Mouse (Mus musculus) heart, embryonic 10.5 days (tissue): ENCODE measurements around the gene Gm11487. TPM values are rescaled to one million over a fixed set of nuclear protein-coding genes. Genes with fewer than 3 reads are reported as not detected.
"Not testable (repeated sequence)": the region's sequence is repeated elsewhere in the genome, so short reads cannot be mapped to it uniquely, and the experiment has no call there.

Experiments used
- DNase-seq: peaks from one replicate; pipeline ENCODE4 v3.0.0-alpha.2; 2017; ENCODE audit warnings: low spot score
- H3K27ac ChIP-seq: fragments of 300-500 bp; sonication (generic); 2 replicates; pipeline ENCODE4 v1.5.1; 2016; ENCODE audit warnings: mild to moderate bottlenecking
- H3K27me3 ChIP-seq: fragments of 300-500 bp; sonication (generic); 2 replicates; pipeline ENCODE4 v1.6.1; 2016; ENCODE audit warnings: mild to moderate bottlenecking; ENCODE audit not compliant: poor library complexity, insufficient read depth, severe bottlenecking
- H3K36me3 ChIP-seq: fragments of 300-500 bp; sonication (generic); 2 replicates; pipeline ENCODE4 v1.6.1; 2016; ENCODE audit warnings: mild to moderate bottlenecking, moderate library complexity
- H3K4me1 ChIP-seq: fragments of 300-500 bp; sonication (generic); 2 replicates; pipeline ENCODE4 v1.6.1; 2016; ENCODE audit warnings: mild to moderate bottlenecking
- H3K4me3 ChIP-seq: fragments of 300-500 bp; sonication (generic); 2 replicates; pipeline ENCODE4 v1.5.1; 2016; ENCODE audit warnings: mild to moderate bottlenecking, moderate library complexity
- H3K9me3 ChIP-seq: fragments of 300-500 bp; sonication (generic); 2 replicates; pipeline ENCODE4 v1.6.1; 2016; ENCODE audit warnings: mild to moderate bottlenecking, moderate library complexity
- WGBS: fragments of 180-500 bp; shearing (Covaris S2); methylation state at CpG from one replicate; pipeline ENCODE4 v1.1.7; 2016; 5-methylcytosine and 5-hydroxymethylcytosine counted together
- polyA plus RNA-seq: library from polyadenylated mRNA; unstranded; fragments of >200 nt; fragmentation: Nextera tagmentation; extraction: Ambion mirVana; gene quantifications from 2 replicates; pipeline ENCODE4 v1.2.1, GENCODE M21; 2016

The Gm11487 gene
- polyA plus RNA-seq, result not detected in 2 replicates

DNA sequence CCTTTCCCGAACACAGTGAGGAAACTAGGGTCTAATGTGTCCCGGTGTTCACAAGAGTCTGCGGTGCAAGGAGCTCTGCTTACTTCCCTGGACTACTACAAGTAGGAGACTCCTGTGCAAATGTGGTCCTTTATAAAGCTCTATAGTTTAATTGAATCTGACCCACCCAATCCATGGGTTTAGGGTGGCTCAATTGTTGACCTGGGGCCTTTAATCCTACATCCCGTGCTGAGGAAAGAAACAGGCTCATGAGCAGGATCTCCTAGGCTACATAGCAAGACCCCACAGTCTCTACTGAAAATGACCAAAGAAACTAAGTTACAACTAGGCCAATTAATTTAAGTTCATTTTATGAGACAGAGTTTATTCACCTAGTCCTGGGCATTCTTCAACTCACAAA, at the start of gene Gm11487:
Gene Gm11487 (minus strand): TSS at position 101 of the 400 bp plus-strand sequence.
- not testable (repeated sequence) for H3K4me1 ChIP-seq, H3K4me3 ChIP-seq, H3K27me3 ChIP-seq, DNase-seq, H3K9me3 ChIP-seq, H3K36me3 ChIP-seq, H3K27ac ChIP-seq
- WGBS, result 83% methylated on average over 4 of the region's 4 CpGs

DNA sequence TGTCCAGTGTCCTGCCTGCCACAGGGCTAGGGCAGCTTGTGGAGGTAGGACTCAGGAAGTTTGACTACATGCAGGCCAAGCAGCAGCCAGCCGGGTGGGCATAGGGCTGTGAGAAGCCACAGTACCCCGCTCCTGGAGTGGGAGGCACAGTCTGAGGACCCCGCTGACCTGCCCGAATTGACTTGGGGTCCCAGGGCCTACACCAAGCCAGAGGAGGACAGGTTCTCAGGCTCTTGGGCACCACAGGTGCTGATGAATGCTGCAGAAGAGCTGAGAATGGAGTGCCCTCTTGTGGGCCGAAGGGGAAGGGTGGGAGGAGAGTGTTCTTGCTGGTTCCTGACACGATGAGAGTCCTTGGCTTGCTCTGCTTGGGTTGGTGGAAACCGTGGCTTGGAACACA, 39.8 kb upstream of the Gm11487 start:
- no peak for DNase-seq
- 55% methylated on average over 7 of the region's 7 CpGs for WGBS
- Histone ChIP-seq H3K27ac (no peak overlapping the region), H3K9me3 (no peaks in the 10 kb centered on the region), H3K4me1 (no peaks in the 10 kb centered on the region), H3K27me3 (no peaks in the 10 kb centered on the region), H3K4me3 (no peak overlapping the region), H3K36me3 (no peaks in the 10 kb centered on the region)

GRCm38 (mm10) chr4:73442568-73442967, 37.7 kb upstream of the Gm11487 start:
- DNase-seq, result no peak
- WGBS, result 74% methylated on average over 1 of the region's 1 CpGs
- Histone ChIP-seq H3K4me1 (no peaks in the 10 kb centered on the region), H3K36me3 (no peaks in the 10 kb centered on the region), H3K27ac (no peak overlapping the region), H3K9me3 (no peaks in the 10 kb centered on the region), H3K4me3 (no peak overlapping the region), H3K27me3 (no peaks in the 10 kb centered on the region)

DNA sequence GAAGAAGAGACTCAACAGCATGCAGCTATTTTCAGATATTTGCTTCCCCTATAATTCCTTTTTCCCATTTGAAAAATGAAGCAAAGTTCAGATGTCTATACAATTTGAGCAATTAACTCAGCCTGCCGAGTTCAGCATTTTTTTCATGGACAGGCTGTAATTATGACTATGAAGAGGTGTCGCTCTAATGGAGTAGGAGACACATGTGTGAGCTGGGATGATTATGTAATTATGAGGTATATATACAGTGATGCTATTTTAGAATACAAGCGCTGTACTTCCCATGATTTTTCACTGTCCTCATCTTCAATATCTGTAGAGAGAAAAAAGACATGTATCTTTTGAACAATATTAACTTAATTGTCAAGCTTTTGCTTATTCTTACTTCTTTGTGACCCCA, 21.0 kb upstream of the Gm11487 start:
- H3K27ac ChIP-seq, result no peak overlapping the region
- no peaks in the 10 kb centered on the region for H3K27me3 ChIP-seq
- no peaks in the 10 kb centered on the region for H3K36me3 ChIP-seq
- DNase-seq, result no peak
- H3K4me3 ChIP-seq, result no peak overlapping the region
- H3K9me3 ChIP-seq, result no peaks in the 10 kb centered on the region
- H3K4me1 ChIP-seq, result no peaks in the 10 kb centered on the region
- WGBS, result 86% methylated on average over 3 of the region's 3 CpGs

DNA sequence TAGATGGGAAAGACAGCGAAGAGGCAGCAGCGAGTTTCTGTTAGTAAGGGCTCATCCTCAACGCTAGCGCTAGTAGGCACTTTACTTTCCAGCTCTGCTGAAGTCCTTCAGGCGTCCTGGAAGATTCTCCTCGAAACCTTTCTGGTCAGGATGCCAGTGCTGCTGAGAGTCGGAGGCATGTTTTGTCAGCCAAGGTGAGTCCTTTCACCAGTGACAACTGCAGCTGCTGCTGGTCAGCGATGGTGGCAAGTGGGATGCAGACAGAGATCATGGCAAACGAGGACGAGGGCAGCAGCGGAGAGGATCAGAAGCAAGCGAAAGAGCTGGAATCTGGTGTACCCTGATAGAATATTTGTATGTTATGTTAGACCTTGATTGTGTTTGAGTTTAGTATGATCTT, 18.2 kb upstream of the Gm11487 start:
- Histone ChIP-seq H3K27me3 (no peaks in the 10 kb centered on the region), H3K4me3 (no peak overlapping the region), H3K9me3 (no peaks in the 10 kb centered on the region), H3K4me1 (no peaks in the 10 kb centered on the region), H3K27ac (no peak overlapping the region), H3K36me3 (no peaks in the 10 kb centered on the region)
- WGBS, result 88% methylated on average over 12 of the region's 12 CpGs
- DNase-seq, result no peak

DNA sequence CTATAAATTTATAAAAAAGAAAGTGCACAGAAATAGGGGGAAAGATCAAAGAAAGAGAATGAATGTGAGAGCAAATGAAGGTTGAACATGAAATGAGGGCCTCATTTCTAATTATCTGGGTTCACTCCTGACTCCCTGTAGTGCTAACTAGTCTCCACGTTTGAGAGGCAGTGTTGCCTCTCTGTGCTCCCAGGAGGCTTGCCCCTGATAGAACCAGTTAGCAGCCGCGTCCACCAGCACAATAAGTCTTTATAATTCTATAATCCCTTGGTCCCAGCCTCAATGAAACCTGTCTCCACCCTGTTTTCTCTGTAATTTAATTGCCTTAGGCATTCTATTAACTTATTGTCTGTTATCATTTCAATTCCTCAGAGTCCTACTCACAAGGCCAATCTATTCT, 38.3 kb downstream of the Gm11487 start:
- H3K4me1 ChIP-seq, result no peaks in the 10 kb centered on the region
- DNase-seq, result no peak
- 47% methylated on average over 3 of the region's 3 CpGs for WGBS
- no peak overlapping the region for H3K27ac ChIP-seq
- H3K4me3 ChIP-seq, result no peak overlapping the region
- H3K27me3 ChIP-seq, result no peaks in the 10 kb centered on the region
- H3K36me3 ChIP-seq, result no peaks in the 10 kb centered on the region
- no peaks in the 10 kb centered on the region for H3K9me3 ChIP-seq

Other genes with a start within 250 kb of the Gm11487 start
- not detected in 2 replicates for gene Gm11238, start 202.8 kb upstream of the Gm11487 start, polyA plus RNA-seq
- not detected in 2 replicates for gene Gm11237, start 217.9 kb upstream of the Gm11487 start, polyA plus RNA-seq
- not detected in 2 replicates for gene Gm11236, start 233.0 kb upstream of the Gm11487 start, polyA plus RNA-seq